Mouse (Mus musculus): ENCODE data around the gene Cnot11. TPM values are rescaled to one million over a fixed set of nuclear protein-coding genes. Genes with fewer than 3 reads are reported as not detected.

Gene Cnot11
- polyA plus RNA-seq, 1 experiment, result 14.1 TPM

DNA sequence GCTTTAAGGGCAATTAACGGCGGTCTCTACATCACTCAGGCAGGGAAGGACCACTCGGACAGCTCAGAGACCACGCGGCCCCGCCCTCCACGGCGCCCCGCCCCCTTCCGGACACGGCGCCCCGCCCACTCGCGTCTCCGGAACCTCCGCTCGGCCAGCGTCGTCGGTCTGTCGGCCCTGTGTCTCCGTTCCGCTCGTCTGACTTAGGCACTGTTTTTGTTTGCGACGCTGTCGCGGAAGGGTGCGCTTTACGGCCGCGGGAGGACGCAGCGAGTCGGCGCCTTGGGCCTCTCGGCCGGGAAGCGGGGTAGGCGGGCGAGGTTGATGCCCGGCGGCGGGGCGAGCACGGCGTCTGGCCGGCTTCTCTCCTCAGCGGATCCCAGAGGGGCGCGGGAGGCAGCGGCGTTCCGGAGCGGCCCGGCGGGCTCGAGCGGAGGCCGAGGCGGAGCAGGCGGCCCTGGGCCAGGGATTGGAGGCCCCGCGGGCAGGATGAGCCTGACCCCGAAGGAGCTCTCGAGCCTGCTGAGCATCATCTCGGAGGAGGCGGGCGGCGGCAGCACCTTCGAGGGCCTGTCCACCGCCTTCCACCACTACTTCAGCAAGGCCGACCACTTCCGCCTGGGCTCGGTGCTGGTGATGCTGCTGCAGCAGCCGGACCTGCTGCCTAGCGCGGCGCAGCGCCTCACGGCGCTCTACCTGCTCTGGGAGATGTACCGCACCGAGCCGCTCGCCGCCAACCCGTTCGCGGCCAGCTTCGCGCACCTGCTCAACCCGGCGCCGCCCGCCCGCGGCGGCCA lies 921 bp downstream of the Cnot11 start:
- peak; percentile 59 for DNase-seq (ENCODE audit: low read depth)

- no peak for DNase-seq (ENCODE audit: low read depth)
Measured at GRCm38 (mm10) chr1:39536701-39537100, 1.9 kb downstream of the Cnot11 start.

DNA sequence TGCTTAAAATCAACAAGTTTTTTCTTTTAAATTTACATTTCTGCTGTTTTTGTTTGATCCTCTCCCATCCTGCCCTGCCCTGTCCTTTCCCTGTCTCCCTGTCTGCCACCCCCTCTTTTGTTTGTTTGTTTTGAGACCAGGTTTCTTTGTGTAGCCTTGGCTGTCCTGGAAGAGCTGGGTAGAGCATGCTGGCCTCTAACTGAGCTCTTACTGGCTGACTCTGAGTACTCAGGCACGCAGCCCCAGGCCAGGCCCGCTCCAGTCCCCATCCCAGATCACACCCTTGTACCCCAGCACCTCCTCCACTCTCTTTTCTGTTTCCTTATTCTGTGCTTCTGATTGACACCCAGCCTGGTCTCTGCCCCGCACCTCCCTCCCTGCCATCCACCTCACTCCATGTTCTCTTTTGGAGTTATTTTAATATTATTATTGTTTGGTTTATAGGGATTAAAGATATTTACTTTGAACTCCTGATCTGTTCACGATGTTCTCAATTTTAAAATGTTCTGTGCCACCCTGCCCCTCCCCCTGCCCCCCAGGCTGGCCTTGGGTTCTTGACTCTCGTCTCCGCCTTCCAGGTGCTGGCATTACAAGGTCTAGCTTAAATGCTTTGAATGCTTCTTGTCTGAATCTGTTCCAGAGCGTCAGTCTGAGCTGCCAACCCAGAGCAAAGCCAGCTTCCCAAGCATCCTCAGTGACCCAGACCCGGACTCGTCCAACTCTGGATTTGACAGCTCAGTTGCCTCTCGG lies 3.0 kb downstream of the Cnot11 start:
- DNase-seq (ENCODE audit: low read depth), result no peak

- DNase-seq (ENCODE audit: low read depth), result no peak
Measured at GRCm38 (mm10) chr1:39540592-39540991, 5.8 kb downstream of the Cnot11 start.

- no peak for DNase-seq (ENCODE audit: low read depth)
Measured at GRCm38 (mm10) chr1:39545589-39545988, 10.8 kb downstream of the Cnot11 start.

- no peak for DNase-seq (ENCODE audit: low read depth)
Measured at GRCm38 (mm10) chr1:39546160-39546866, 11.5 kb downstream of the Cnot11 start.

- no peak for DNase-seq (ENCODE audit: low read depth)
Measured at GRCm38 (mm10) chr1:39547238-39547637, 12.4 kb downstream of the Cnot11 start.

- DNase-seq (ENCODE audit: low read depth), result no peak
Measured at GRCm38 (mm10) chr1:39549831-39550230, 15.0 kb downstream of the Cnot11 start.

- no peak for DNase-seq (ENCODE audit: low read depth)
Measured at GRCm38 (mm10) chr1:39555556-39556415, 21.0 kb downstream of the Cnot11 start.

DNA sequence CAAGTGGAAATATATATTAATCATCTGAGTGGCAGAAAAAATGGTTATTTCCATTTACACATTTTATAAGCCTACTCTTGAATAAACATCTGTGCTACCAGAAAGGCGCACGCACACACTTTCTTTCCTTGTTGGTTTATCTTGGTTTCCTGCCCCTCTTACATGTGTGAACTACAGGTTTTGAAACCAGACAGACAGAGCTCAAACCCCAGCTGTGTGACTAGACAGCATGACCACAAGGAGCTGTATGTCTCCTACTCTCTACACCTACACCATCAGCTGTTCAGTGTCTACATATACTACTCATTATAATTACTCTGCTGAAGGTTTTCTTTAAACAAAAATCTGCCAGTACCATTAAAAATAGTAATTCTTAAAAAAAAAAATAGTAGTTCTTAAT lies 24.2 kb downstream of the Cnot11 start:
- no peak for DNase-seq (ENCODE audit: low read depth)

DNA sequence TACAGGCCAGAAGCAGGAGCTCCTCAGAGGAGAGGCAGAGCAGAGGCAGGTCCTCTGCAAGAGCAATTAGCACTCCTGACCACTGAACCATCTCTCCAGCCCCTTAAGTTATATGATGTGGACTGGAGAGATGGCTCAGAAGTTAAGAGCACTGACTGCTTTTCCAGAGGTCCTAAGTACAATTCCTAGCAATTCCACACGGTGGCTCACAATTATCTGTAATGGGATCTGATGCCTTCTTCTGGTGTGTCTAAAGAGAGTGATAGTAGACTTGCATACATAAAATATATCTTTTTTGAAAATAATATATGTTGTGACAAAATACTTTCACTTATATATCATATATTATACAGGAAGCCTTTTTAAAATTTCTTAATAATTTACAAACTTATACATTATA lies 27.1 kb downstream of the Cnot11 start:
- DNase-seq (ENCODE audit: low read depth), result no peak

GRCm38 (mm10) chr1:39563161-39563560 lies 28.4 kb downstream of the Cnot11 start:
- DNase-seq (ENCODE audit: low read depth), result no peak

DNA sequence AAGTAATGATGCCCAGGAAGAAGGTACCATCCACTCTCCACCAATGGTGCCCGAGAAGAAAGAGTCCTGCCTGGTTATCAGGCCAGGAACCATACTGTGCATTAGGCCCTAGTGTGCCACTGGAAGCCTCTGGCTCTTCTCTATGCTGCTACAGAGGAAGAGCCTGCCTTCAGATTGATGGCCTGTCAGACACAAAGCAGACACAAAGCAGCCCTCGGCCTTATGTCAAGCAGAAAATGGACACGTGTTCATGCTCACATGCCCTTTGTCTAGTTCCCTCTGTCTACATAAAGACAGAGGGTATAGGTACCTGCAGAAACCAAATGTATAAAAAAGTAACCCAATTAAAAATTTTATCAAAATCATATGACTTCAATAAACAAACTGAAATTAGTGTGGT lies 29.8 kb downstream of the Cnot11 start:
- no peak for DNase-seq (ENCODE audit: low read depth)

GRCm38 (mm10) chr1:39568079-39568478 lies 33.3 kb downstream of the Cnot11 start:
- DNase-seq (ENCODE audit: low read depth), result no peak

DNA sequence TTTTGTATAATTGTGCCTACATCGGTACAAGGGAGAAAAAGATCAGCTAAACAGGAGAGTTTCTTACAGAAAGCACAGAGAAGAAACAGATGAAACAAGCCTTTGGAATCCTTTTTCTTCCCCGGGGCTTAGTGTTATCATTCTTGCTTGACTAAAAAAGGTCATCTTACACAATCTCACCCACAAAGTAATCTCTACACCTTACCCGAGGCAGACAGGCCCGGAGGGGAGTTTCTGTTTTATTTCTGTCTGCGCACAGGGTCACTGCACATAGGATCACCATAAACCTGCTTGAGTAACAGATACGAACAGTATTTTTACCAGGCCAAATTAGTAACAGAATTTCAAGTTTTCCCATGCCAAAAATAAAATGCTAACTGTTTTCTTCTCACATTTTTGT lies 36.9 kb downstream of the Cnot11 start:
- no peak for DNase-seq (ENCODE audit: low read depth)

- no peak for DNase-seq (ENCODE audit: low read depth)
Measured at GRCm38 (mm10) chr1:39573890-39574289, 39.1 kb downstream of the Cnot11 start.

DNA sequence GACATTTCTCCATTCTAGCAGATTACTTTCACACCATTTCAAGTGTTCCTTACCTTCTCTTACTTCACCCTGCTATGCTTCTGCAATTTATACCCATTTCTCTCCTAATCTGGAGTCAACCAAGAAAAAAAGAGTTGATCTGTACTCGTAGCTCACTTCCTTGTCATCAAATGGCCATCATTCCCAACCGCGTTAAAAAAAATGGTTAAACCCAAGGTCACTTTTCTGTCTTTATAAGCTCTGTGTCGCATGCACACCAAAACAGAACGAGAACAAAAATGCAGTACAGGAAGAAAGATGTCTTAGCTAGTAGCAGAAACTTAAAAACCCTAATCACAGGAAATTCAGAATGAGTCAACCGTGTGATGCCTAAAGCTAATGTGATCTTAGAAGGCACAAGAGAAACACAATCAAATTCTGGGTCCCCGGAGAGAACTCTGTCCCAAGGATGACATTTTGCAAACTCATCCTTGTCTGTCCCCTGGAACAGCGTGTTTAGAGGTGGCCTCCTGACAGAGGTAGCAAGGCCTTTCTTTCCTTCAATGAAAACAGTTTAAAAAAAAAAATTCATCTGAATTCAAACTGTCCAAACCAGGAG lies 41.1 kb downstream of the Cnot11 start:
- DNase-seq (ENCODE audit: low read depth), result no peak

DNA sequence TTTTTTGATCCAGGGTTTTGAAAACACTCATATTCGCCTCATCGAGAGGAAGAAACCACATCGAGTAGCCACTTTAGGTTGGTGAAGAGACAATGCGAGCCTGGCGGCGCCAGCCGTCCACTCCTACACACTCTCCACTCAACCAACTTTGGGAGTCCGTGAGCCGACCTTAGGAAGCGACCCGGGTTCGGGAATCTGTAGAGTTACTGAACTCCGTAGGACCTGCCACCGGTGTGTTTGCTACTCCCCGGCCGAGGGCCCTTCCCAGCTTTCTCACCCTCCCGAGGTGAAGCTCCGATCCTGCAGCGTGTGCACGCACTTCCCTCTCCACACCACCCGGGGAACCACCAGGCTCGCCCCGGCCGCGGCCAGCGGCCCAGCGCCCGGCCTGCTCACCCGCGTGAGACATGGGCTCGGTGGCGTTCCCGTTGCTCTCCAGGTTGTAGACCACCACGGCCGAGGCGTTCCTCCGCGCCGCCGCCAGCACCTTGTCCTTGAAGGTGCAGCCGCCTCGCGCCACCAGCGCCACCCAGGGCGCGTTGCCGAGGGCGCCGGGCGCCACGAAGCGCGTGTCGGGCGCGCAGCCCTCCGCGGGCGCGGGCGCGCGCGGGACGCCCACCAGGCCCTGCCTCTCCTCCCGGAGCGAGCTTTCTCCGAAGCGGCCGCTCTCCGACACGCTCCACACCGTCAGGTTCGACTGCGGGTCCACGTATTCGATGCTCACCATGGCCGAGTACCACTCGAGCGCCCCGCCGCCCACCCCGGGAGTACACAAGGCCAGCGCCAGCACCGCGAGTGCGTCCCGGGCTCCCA lies 41.8 kb downstream of the Cnot11 start:
- no peak for DNase-seq (ENCODE audit: low read depth)

DNA sequence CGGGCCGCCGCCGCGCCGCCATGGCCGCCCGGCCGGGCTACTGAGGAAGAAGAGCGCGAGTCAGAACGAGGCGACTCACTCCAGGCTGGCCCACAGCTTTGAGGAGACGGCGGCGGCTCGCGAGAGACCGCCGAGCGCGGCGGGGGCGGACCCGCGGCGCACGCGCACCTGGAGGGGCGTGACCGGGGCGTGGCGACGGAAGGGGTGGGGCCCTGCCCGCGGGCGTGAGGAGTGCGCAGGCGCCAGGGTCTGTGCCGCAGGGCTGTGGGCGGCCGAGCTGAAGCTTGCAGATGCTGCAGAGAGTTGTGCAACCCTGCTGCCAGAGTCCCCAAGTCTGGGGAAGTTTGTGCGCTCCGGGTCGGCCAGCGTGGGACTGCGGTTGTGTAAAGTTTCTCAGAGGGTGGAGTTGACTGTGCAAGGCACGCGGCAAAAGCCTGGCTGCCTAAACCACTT lies 42.5 kb downstream of the Cnot11 start, which contains the start of gene Rnf149:
TSS of gene Rnf149 (minus strand) at position 153 of the 453 bp plus-strand sequence.
- no peak for DNase-seq (ENCODE audit: low read depth)

DNA sequence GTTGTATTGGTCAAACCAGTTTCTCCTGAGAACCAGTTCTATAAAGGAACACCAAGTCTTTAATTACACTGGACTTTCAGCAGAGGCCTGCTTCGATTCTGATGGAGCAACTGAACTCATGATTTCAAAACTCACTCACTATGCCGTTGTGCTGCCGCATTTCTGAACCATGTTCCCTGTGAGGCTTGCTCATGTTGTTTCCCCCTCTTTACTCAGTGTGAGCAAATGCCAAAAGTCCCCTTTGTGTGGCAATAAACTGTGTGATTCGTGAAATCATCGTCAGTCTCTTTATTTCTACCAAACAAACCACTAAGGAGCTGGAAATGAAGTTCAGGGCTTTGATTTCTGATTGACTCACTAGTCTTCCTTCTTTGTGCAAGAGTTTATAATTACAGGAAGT lies 43.7 kb downstream of the Cnot11 start:
- no peak for DNase-seq (ENCODE audit: low read depth)
